Comparison of ENCODE assay signal across 12 mouse cellular contexts in genomic region chr1:58240347-58240746, GRCm38 (mm10). TPM values are rescaled to one million over a fixed set of nuclear protein-coding genes. Genes with fewer than 3 reads are reported as not detected.
DNase-seq lines count a peak whose midpoint lies in the region; ATAC-seq and TF ChIP-seq lines count a peak whose summit lies in the region.
"Had no signal": no experiment of that assay in that cellular context is flagged by ENCODE, and none has a peak within 500 bp of the region (broad histone marks: within the 10 kb centered on the region; RNA-seq: fewer than 3 reads in every experiment).

No protein-coding gene starts in this region.

- ATAC-seq in cerebellum, adult (ENCODE audit: insufficient number of reproducible peaks, low FRiP score, low TSS enrichment) = no peak
- no peak for ATAC-seq in kidney, embryonic 16.5 days (ENCODE audit: low FRiP score, low TSS enrichment)
- ATAC-seq in midbrain, embryonic 11.5 days (ENCODE audit: low FRiP score) = no peak

- H3K4me1 ChIP-seq in cerebellum, adult 2 months (ENCODE audit: control insufficient read depth, insufficient read depth, low read length) = no peaks in the 10 kb centered on the region
- no peaks in the 10 kb centered on the region for H3K4me1 ChIP-seq in kidney, embryonic 16.5 days (ENCODE audit: insufficient read depth, low read length)
- H3K4me1 ChIP-seq in midbrain, embryonic 11.5 days (ENCODE audit: control insufficient read depth, insufficient read depth, low read length) = no peaks in the 10 kb centered on the region
- H3K4me1 ChIP-seq: embryonic facial prominence, embryonic 15.5 days; liver, embryonic 15.5 days had no signal

- TF ChIP-seq CTCF in cerebellum, adult 2 months (IDR thresholded peaks at IDR 0.05; ENCODE audit: borderline replicate concordance, insufficient read depth, low read depth, low read length) = 0 out of 2 replicates have a peak, but pooled peaks have one; percentile 8

- no peak overlapping the region for H3K27ac ChIP-seq in cerebellum, adult 2 months (ENCODE audit: insufficient read depth, low read length)
- no peak overlapping the region for H3K27ac ChIP-seq in kidney, embryonic 16.5 days (ENCODE audit: low read length)
- no peak overlapping the region for H3K27ac ChIP-seq in midbrain, embryonic 11.5 days (ENCODE audit: low read depth, low read length)
- H3K27ac ChIP-seq: embryonic facial prominence, embryonic 15.5 days; liver, embryonic 15.5 days had no signal

- H3K9me3 ChIP-seq in kidney, embryonic 16.5 days (ENCODE audit: low read length) = no peaks in the 10 kb centered on the region
- H3K9me3 ChIP-seq in midbrain, embryonic 11.5 days (ENCODE audit: control insufficient read depth, low read length) = no peaks in the 10 kb centered on the region
- H3K9me3 ChIP-seq: embryonic facial prominence, embryonic 15.5 days; liver, embryonic 15.5 days had no signal

- WGBS in cerebellum, adult 2 months = 44% methylated on average over 6 of the region's 6 CpGs
- whole genome bisulfite sequencing in kidney, embryonic 16.5 days = 69% methylated on average over 6 of the region's 6 CpGs
- WGBS in midbrain, embryonic 11.5 days = 77% methylated on average over 6 of the region's 6 CpGs

- H3K4me2 ChIP-seq in kidney, embryonic 16.5 days (replicated peaks; ENCODE audit: low read depth, low read length) = no peak overlapping the region
- no peak overlapping the region for H3K4me2 ChIP-seq in midbrain, embryonic 11.5 days
- H3K4me2 ChIP-seq: embryonic facial prominence, embryonic 15.5 days; liver, embryonic 15.5 days had no signal

- DNase-seq in cerebellum, adult 2 months = no peak
- peak; percentile 2 for DNase-seq in kidney, adult 9 months
- DNase-seq in NIH3T3 (ENCODE audit: low read depth) = peak; percentile 62
- peak; percentile 14 for DNase-seq in lung, postnatal 10 days
- DNase-seq in T-cell, adult 2 months (ENCODE audit: low spot score) = no peak
- no peak for DNase-seq in midbrain, embryonic 11.5 days (ENCODE audit: low spot score, missing footprints)
- DNase-seq: cerebellum, adult 11 months; layer of hippocampus, postnatal 36 days had no signal

- H3K4me3 ChIP-seq in cerebellum, adult 2 months (replicated peaks; ENCODE audit: insufficient read depth, low read depth, low read length) = no peak overlapping the region
- no peak overlapping the region for H3K4me3 ChIP-seq in kidney, embryonic 16.5 days (ENCODE audit: low read length)
- H3K4me3 ChIP-seq in midbrain, embryonic 11.5 days (ENCODE audit: low read depth, low read length) = no peak overlapping the region
- H3K4me3 ChIP-seq: embryonic facial prominence, embryonic 15.5 days; liver, embryonic 15.5 days had no signal

- TF ChIP-seq POLR2A in cerebellum, adult 2 months (IDR thresholded peaks at IDR 0.05; ENCODE audit: borderline replicate concordance, insufficient read depth, low read length) = no peak

- H3K9ac ChIP-seq in kidney, embryonic 16.5 days (replicated peaks; ENCODE audit: low read length) = no peak overlapping the region
- no peak overlapping the region for H3K9ac ChIP-seq in midbrain, embryonic 11.5 days (ENCODE audit: low read length)
- H3K9ac ChIP-seq: embryonic facial prominence, embryonic 15.5 days; liver, embryonic 15.5 days had no signal

- H3K27me3 ChIP-seq in cerebellum, adult 2 months (ENCODE audit: control insufficient read depth, insufficient read depth, low read length) = no peaks in the 10 kb centered on the region
- no peaks in the 10 kb centered on the region for H3K27me3 ChIP-seq in kidney, embryonic 16.5 days (ENCODE audit: insufficient read depth, low read length)
- H3K27me3 ChIP-seq in midbrain, embryonic 11.5 days (ENCODE audit: control insufficient read depth, insufficient read depth, low read length) = no peaks in the 10 kb centered on the region
- H3K27me3 ChIP-seq: embryonic facial prominence, embryonic 15.5 days; liver, embryonic 15.5 days had no signal

- H3K36me3 ChIP-seq in kidney, embryonic 16.5 days (ENCODE audit: insufficient read depth, low read length) = no peaks in the 10 kb centered on the region
- H3K36me3 ChIP-seq in midbrain, embryonic 11.5 days (ENCODE audit: control insufficient read depth, insufficient read depth, low read length) = no peaks in the 10 kb centered on the region
- H3K36me3 ChIP-seq: embryonic facial prominence, embryonic 15.5 days; liver, embryonic 15.5 days had no signal

RNA-seq across cellular contexts. Expression of gene Aox4, which starts 30.1 kb away (rescaled TPM):
- polyA plus RNA-seq in cerebellum, adult 2 months (2012; rRNA removed) = 0.33 and 0.89 TPM in 2 replicates
- polyA plus RNA-seq in kidney, embryonic 16.5 days (2015; fragmentation: Nextera tagmentation; extraction: Ambion mirVana) = 0.02 TPM in 1 of 2 replicates, not detected in the other
- not detected in 2 replicates for polyA plus RNA-seq in midbrain, embryonic 11.5 days (2014; fragmentation: Nextera tagmentation; extraction: Ambion mirVana)

RNA-seq across cellular contexts. Expression of gene Aox2, which starts 37.8 kb away (rescaled TPM):
- polyA plus RNA-seq in cerebellum, adult 2 months (2012; rRNA removed) = 0.02 and 0.03 TPM in 2 replicates
- polyA plus RNA-seq in kidney, embryonic 16.5 days (2015; fragmentation: Nextera tagmentation; extraction: Ambion mirVana) = 0.05 and 0.09 TPM in 2 replicates
- polyA plus RNA-seq in midbrain, embryonic 11.5 days (2014; fragmentation: Nextera tagmentation; extraction: Ambion mirVana) = not detected in 2 replicates
- polyA plus RNA-seq: liver, embryonic 15.5 days had no signal

Comparison
In these comparisons a context has a peak if more than half of its experiments do, and no peak if none do; other contexts are left out.
1. DNase-seq: peak in kidney, adult 9 months (single experiment), NIH3T3 (single experiment) and lung, postnatal 10 days (single experiment); none in cerebellum, adult 2 months (0 of 2), T-cell, adult 2 months (single experiment) and midbrain, embryonic 11.5 days (single experiment).